Mouse (Mus musculus) left cerebral cortex, adult 18-20 months (tissue): ENCODE measurements around the gene Arfgap1. TPM values are rescaled to one million over a fixed set of nuclear protein-coding genes. Genes with fewer than 3 reads are reported as not detected.
A peak's percentile ranks its signal among the peaks of the same experiment; 100 is the strongest.

Source experiments
- DNase-seq, 2 experiments: peaks; one replicate each; pipeline ENCODE4 v3.0.0; 2021 to 2022; ENCODE audit warnings: low spot score in 2 of 2, mixed read lengths in 1 of 2
- long read RNA-seq, 2 experiments: library from polyadenylated mRNA; stranded (forward); transcript quantifications; one replicate each; pipeline ENCODE4 v2.0.0; 2021
- total RNA-seq, 2 experiments: library from RNA; stranded (reverse); gene quantifications; 2 replicates each; pipeline ENCODE4 v1.2.3; 2021

The Arfgap1 gene
- total RNA-seq, result 100 to 1,000 TPM; 141 to 151 TPM
- long read RNA-seq, experiment 1, transcript Arfgap1-201 (14 exons, 2,714 nt), result major isoform, 7 of 188 reads
- long read RNA-seq, experiment 1, partial matches to known transcripts, result 14 of 188 reads
- long read RNA-seq, experiment 1, other reads (novel, unspliced or antisense), result 165 of 188 reads
- long read RNA-seq, experiment 2, transcript Arfgap1-201 (14 exons, 2,714 nt), result major isoform, 6 of 170 reads
- long read RNA-seq, experiment 2, partial matches to known transcripts, result 10 of 170 reads
- long read RNA-seq, experiment 2, other reads (novel, unspliced or antisense), result 152 of 170 reads

- DNase-seq, result peak; percentile 95
Measured at GRCm38 (mm10) chr2:180967010-180967763, at the start of gene Arfgap1. Gene Arfgap1, plus strand, starts transcription at chr2:180967225.

- peak in 1 of 2 experiments; percentile 19 for DNase-seq
Measured at GRCm38 (mm10) chr2:180919913-180920809, 46.9 kb upstream of the Arfgap1 start.

GRCm38 (mm10) chr2:180920810-180921400 is 46.1 kb upstream of the Arfgap1 start, which contains the start of gene Ythdf1:
Gene Ythdf1, minus strand, starts transcription at chr2:180920949.
- DNase-seq, result peak; percentile 98

GRCm38 (mm10) chr2:180922739-180923138 is 44.3 kb upstream of the Arfgap1 start:
- no peak for DNase-seq

- DNase-seq, result peak; percentile 69 to 79
Measured at GRCm38 (mm10) chr2:180925176-180925575, 41.8 kb upstream of the Arfgap1 start.

- no peak for DNase-seq
Measured at GRCm38 (mm10) chr2:180928723-180929122, 38.3 kb upstream of the Arfgap1 start, which contains the start of gene Birc7. Gene Birc7, plus strand, starts transcription at chr2:180929023.

- no peak for DNase-seq
Measured at GRCm38 (mm10) chr2:180932418-180932817, 34.6 kb upstream of the Arfgap1 start.

- no peak for DNase-seq
Measured at GRCm38 (mm10) chr2:180940187-180940586, 26.8 kb upstream of the Arfgap1 start.

- DNase-seq, result no peak
Measured at GRCm38 (mm10) chr2:180941869-180942268, 25.2 kb upstream of the Arfgap1 start.

GRCm38 (mm10) chr2:180949947-180950346 is 17.1 kb upstream of the Arfgap1 start:
- no peak for DNase-seq

GRCm38 (mm10) chr2:180952731-180953171 is 14.3 kb upstream of the Arfgap1 start:
- DNase-seq, result no peak

GRCm38 (mm10) chr2:180953638-180954037 is 13.4 kb upstream of the Arfgap1 start:
- no peak for DNase-seq

- peak; percentile 39 to 50 for DNase-seq
Measured at GRCm38 (mm10) chr2:180954061-180955047, 12.7 kb upstream of the Arfgap1 start, which contains the start of gene Nkain4. Gene Nkain4, minus strand, starts transcription at chr2:180954699.

- DNase-seq, result no peak
Measured at GRCm38 (mm10) chr2:180959605-180960004, 7.4 kb upstream of the Arfgap1 start.

- no peak for DNase-seq
Measured at GRCm38 (mm10) chr2:180960187-180960586, 6.8 kb upstream of the Arfgap1 start.

- no peak for DNase-seq
Measured at GRCm38 (mm10) chr2:180962616-180963308, 4.3 kb upstream of the Arfgap1 start.

- DNase-seq, result peak; percentile 78 to 83
Measured at GRCm38 (mm10) chr2:180963956-180964355, 3.1 kb upstream of the Arfgap1 start.

- DNase-seq, result peak in 1 of 2 experiments; percentile 22
Measured at GRCm38 (mm10) chr2:180966092-180966882, 738 bp upstream of the Arfgap1 start.
